Mouse (Mus musculus) intestine, postnatal 0 days (tissue): ENCODE data around the gene Fam221b. TPM values are rescaled to one million over a fixed set of nuclear protein-coding genes. Genes with fewer than 3 reads are reported as not detected.

Experiments used
- ATAC-seq: fragments of 200-750 bp; cut with Nextera tagmentation; 2 replicates; pipeline ENCODE4 v1.8.0; 2017; ENCODE audit warnings: mild to moderate bottlenecking, moderate TSS enrichment, moderate library complexity
- H3K27ac ChIP-seq: fragments of 300-500 bp; sonication (generic); 2 replicates; pipeline ENCODE4 v1.5.1; 2014; ENCODE audit warnings: mild to moderate bottlenecking, low read depth, low read length, moderate library complexity
- H3K27me3 ChIP-seq: fragments of 300-500 bp; sonication (generic); replicated peaks from 2 replicates; pipeline ENCODE4 v1.6.1; 2014; ENCODE audit warnings: low read length, mixed read lengths; ENCODE audit not compliant: control insufficient read depth, insufficient read depth
- H3K36me3 ChIP-seq: fragments of 300-500 bp; sonication (generic); 2 replicates; pipeline ENCODE4 v1.6.1; 2014; ENCODE audit warnings: mild to moderate bottlenecking, moderate library complexity; ENCODE audit not compliant: control insufficient read depth, insufficient read depth
- H3K4me1 ChIP-seq: fragments of 300-500 bp; sonication (generic); replicated peaks from 2 replicates; pipeline ENCODE4 v1.6.1; 2014; ENCODE audit warnings: antibody characterized with exemption, low read length, mixed read lengths; ENCODE audit not compliant: control insufficient read depth, insufficient read depth
- H3K4me2 ChIP-seq: fragments of 300-500 bp; sonication (generic); replicated peaks from 2 replicates; pipeline ENCODE4 v1.6.1; 2014; ENCODE audit warnings: low read depth, mild to moderate bottlenecking, moderate library complexity
- H3K4me3 ChIP-seq: fragments of 300-500 bp; sonication (generic); 2 replicates; pipeline ENCODE4 v1.5.1; 2014; ENCODE audit warnings: low read depth, low read length
- H3K9ac ChIP-seq: fragments of 300-500 bp; sonication (generic); 2 replicates; pipeline ENCODE4 v1.6.1; 2014; ENCODE audit warnings: mild to moderate bottlenecking, low read depth, low read length
- H3K9me3 ChIP-seq: fragments of 300-500 bp; sonication (generic); 2 replicates; pipeline ENCODE4 v1.6.1; 2016; ENCODE audit warnings: mixed run types; ENCODE audit not compliant: control insufficient read depth
- CTCF ChIP-seq: sonication (generic); IDR thresholded peaks from 2 replicates; pipeline ENCODE4 v1.5.1; 2016; ENCODE audit warnings: low read depth, mild to moderate bottlenecking, control low read depth, antibody characterized with exemption, moderate library complexity
- WGBS: fragments of 180-500 bp; shearing (Covaris S2); extraction: QIAGEN DNeasy Blood & Tissue Kit; methylation state at CpG from one replicate; pipeline ENCODE4 v1.1.7; 2014; 5-methylcytosine and 5-hydroxymethylcytosine counted together
- polyA plus RNA-seq: library from polyadenylated mRNA; unstranded; fragments of >200 nt; fragmentation: Nextera tagmentation; extraction: Ambion mirVana; gene quantifications from 2 replicates; pipeline ENCODE4 v1.2.1, GENCODE M21; 2015

The Fam221b gene
- polyA plus RNA-seq, 1 experiment from 2014 or later, result 6.0 TPM

DNA sequence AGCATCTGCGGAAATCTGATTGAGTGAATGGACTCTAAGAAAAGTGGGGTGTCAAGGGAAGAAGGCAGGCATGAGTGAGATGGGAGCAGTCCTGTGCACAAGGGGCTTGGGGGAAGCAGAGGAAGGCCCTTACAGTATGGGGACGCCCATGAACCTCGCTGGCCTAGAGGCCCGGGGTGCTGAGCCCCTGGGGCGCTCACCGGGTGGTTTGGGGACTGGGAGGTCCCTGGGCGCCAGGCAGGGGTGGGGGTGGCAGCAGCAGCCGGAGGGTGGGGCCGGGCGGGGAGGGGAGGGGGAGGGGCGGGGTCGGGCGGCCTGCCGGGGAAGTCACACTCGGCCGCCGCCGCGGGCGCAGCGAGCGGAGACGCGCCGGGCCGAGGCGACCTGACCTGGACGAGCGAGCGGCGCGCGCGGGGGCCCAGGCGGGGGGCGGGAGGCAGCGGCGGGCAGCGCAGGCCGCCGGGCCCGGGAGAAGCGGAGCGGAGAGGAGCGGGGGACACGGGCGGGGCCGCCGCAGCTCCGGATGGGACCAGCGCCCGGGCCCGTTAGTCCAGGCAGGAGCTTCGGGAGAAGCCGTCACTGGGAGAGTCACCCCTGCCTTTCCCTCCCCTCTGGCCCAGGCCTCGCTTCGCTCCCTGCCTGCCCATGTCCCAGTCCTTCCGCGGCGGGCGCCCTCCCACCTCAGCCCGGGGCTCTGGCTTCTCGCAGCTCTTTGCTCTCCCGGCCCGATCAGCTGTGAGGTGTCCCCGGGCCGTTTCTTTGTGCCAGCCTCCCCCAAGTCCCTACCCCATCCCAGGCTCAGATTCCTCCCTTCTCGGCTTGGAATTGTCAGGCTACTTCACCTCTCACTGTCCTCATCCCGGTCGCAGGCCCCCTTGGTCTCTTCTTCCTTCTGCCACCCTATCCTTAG, 37.6 kb downstream of the Fam221b start, which contains the start of gene Npr2:
Gene Npr2, plus strand, starts transcription at position 890 of the 910 bp plus-strand sequence.
- Histone ChIP-seq H3K27ac (peak within 1 kb of the TSS; percentile 75), H3K4me2 (peak within 1 kb of the TSS; percentile 82), H3K9ac (peak within 1 kb of the TSS; percentile 69), H3K9me3 (no peaks in the 10 kb centered on the region), H3K4me3 (peak within 1 kb of the TSS; percentile 56), H3K27me3 (peaks cover 16% of the 10 kb centered on the region; the same call in 1 of the 2 replicates), H3K4me1 (no peaks in the 10 kb centered on the region), H3K36me3 (no peaks in the 10 kb centered on the region)
- ATAC-seq, result peak; percentile 41; the same call in 1 of the 2 replicates
- WGBS, result 2% methylated on average over 57 of the region's 70 CpGs
- TF ChIP-seq CTCF, result no peak

DNA sequence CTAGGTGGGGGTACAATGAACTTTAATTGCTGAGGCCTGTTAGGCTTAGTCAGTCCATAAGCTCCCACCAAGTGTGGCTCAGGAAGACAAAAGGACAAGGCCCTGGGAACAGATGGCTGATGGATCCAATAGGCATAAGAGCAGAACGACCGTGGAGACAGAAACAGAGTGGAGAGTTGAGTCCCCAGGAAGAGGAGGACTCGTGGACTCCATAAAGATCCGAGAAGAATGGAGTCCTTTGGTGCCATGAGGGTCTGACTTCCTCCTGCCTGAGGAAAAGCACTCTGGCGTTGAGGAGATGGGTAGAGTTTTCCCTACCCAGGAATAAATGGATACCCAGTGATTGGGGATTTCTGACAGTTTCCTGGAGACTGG, 38.3 kb downstream of the Fam221b start:
- no peak overlapping the region for H3K9ac ChIP-seq
- peaks cover 2% of the 10 kb centered on the region; the same call in 1 of the 2 replicates for H3K9me3 ChIP-seq
- H3K36me3 ChIP-seq, result no peaks in the 10 kb centered on the region
- peaks cover 16% of the 10 kb centered on the region; the same call in 1 of the 2 replicates for H3K27me3 ChIP-seq
- no peak for ATAC-seq
- no peak overlapping the region for H3K27ac ChIP-seq
- 35% methylated on average over 5 of the region's 5 CpGs for WGBS
- H3K4me1 ChIP-seq, result no peaks in the 10 kb centered on the region
- H3K4me2 ChIP-seq, result peak overlapping the region; percentile 82; the same call in 1 of the 2 replicates
- no peak overlapping the region for H3K4me3 ChIP-seq
- TF ChIP-seq CTCF, result no peak

GRCm38 (mm10) chr4:43630030-43630581, 38.8 kb downstream of the Fam221b start:
- peak; percentile 46; the same call in 1 of the 2 replicates for ATAC-seq
- Histone ChIP-seq H3K9me3 (peaks cover 7% of the 10 kb centered on the region), H3K9ac (no peak overlapping the region), H3K4me2 (no peak overlapping the region), H3K27me3 (peaks cover 16% of the 10 kb centered on the region; the same call in 1 of the 2 replicates), H3K27ac (no peak overlapping the region), H3K4me3 (no peak overlapping the region), H3K4me1 (no peaks in the 10 kb centered on the region), H3K36me3 (no peaks in the 10 kb centered on the region)
- peak; percentile 92 for TF ChIP-seq CTCF
- 7% methylated on average over 5 of the region's 5 CpGs for WGBS

- H3K4me3 ChIP-seq, result no peak overlapping the region
- peaks cover 16% of the 10 kb centered on the region; the same call in 1 of the 2 replicates for H3K27me3 ChIP-seq
- H3K27ac ChIP-seq, result no peak overlapping the region
- no peak for TF ChIP-seq CTCF
- no peaks in the 10 kb centered on the region for H3K4me1 ChIP-seq
- peaks cover 10% of the 10 kb centered on the region for H3K9me3 ChIP-seq
- no peak overlapping the region for H3K4me2 ChIP-seq
- no peaks in the 10 kb centered on the region for H3K36me3 ChIP-seq
- H3K9ac ChIP-seq, result no peak overlapping the region
- ATAC-seq, result no peak
- 51% methylated on average over 20 of the region's 20 CpGs for WGBS
Observed at GRCm38 (mm10) chr4:43629106-43629817, 39.7 kb downstream of the Fam221b start.

- peaks cover 4% of the 10 kb centered on the region for H3K9me3 ChIP-seq
- no peak for TF ChIP-seq CTCF
- no peak overlapping the region for H3K9ac ChIP-seq
- H3K4me3 ChIP-seq, result no peak overlapping the region
- no peak for ATAC-seq
- no peak overlapping the region for H3K27ac ChIP-seq
- no peaks in the 10 kb centered on the region for H3K27me3 ChIP-seq
- no peaks in the 10 kb centered on the region for H3K36me3 ChIP-seq
- H3K4me2 ChIP-seq, result no peak overlapping the region
- no peaks in the 10 kb centered on the region for H3K4me1 ChIP-seq
- WGBS, result 70% methylated on average over 4 of the region's 4 CpGs
Observed at GRCm38 (mm10) chr4:43620146-43620778, 48.7 kb downstream of the Fam221b start.
